Mouse (Mus musculus) lung, embryonic 16.5 days (tissue): ENCODE results near the gene Dnajc30. TPM values are rescaled to one million over a fixed set of nuclear protein-coding genes. Genes with fewer than 3 reads are reported as not detected.

Source experiments
- ATAC-seq: fragments of 200-750 bp; cut with Nextera tagmentation; 2 replicates; pipeline ENCODE4 v1.8.0; 2017; ENCODE audit warnings: low read depth, mild to moderate bottlenecking, moderate library complexity
- H3K27ac ChIP-seq: fragments of 300-500 bp; sonication (generic); 2 replicates; pipeline ENCODE4 v1.5.1; 2014; ENCODE audit warnings: mild to moderate bottlenecking, control low read depth, low read length
- H3K27me3 ChIP-seq: fragments of 300-500 bp; sonication (generic); 2 replicates; pipeline ENCODE4 v1.6.1; 2014; ENCODE audit warnings: low read depth, low read length, mixed read lengths; ENCODE audit not compliant: control insufficient read depth, insufficient read depth
- H3K36me3 ChIP-seq: fragments of 300-500 bp; sonication (generic); 2 replicates; pipeline ENCODE4 v1.6.1; 2014; ENCODE audit warnings: low read length; ENCODE audit not compliant: control insufficient read depth, insufficient read depth
- H3K4me1 ChIP-seq: fragments of 300-500 bp; sonication (generic); replicated peaks from 2 replicates; pipeline ENCODE4 v1.6.1; 2014; ENCODE audit warnings: low read length, mixed read lengths; ENCODE audit not compliant: control insufficient read depth, insufficient read depth
- H3K4me2 ChIP-seq: fragments of 300-500 bp; sonication (generic); 2 replicates; pipeline ENCODE4 v1.6.1; 2014; ENCODE audit warnings: low read depth, low read length, control low read depth
- H3K4me3 ChIP-seq: fragments of 300-500 bp; sonication (generic); 2 replicates; pipeline ENCODE4 v1.5.1; 2014; ENCODE audit warnings: mild to moderate bottlenecking, low read length, control low read depth
- H3K9ac ChIP-seq: fragments of 300-500 bp; sonication (generic); 2 replicates; pipeline ENCODE4 v1.6.1; 2014; ENCODE audit warnings: low read length, control low read depth
- H3K9me3 ChIP-seq: fragments of 300-500 bp; sonication (generic); 2 replicates; pipeline ENCODE4 v1.6.1; 2016; ENCODE audit warnings: low read length; ENCODE audit not compliant: control insufficient read depth
- WGBS: fragments of 180-500 bp; shearing (Covaris S2); extraction: QIAGEN DNeasy Blood & Tissue Kit; methylation state at CpG from one replicate; pipeline ENCODE4 v1.1.7; 2014; 5-methylcytosine and 5-hydroxymethylcytosine counted together
- polyA plus RNA-seq: library from polyadenylated mRNA; unstranded; fragments of >200 nt; fragmentation: Nextera tagmentation; extraction: Ambion mirVana; gene quantifications from 2 replicates; pipeline ENCODE4 v1.2.1, GENCODE M21; 2015

The Dnajc30 gene
- polyA plus RNA-seq, 1 experiment from 2014 or later, result 32.5 TPM

DNA sequence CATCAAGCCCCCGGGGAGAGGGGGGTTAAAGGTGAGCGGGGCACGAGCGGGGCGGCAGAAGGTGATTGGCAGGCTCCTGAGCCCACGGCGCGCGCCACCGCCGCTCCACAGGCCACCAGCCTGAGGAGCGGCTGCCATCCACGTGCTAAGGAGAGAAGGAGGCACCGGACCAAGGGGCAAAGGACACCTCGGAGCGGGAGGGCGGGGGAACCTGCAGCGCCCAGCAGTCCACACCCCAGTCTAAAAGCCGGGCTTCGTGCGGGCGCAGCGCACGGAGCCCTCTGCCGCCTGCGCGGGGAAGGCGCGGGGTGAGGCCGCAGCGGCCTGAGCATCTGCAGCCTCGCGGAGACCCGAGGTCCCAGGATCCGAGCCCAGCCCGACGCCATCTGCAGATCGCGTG lies 25.7 kb downstream of the Dnajc30 start, which contains the start of gene Mlxipl:
Mlxipl (plus strand) TSS at position 238 of the 400 bp plus-strand sequence.
- Histone ChIP-seq H3K4me3 (0 out of 2 replicates have a peak within 1 kb of the TSS, but pooled peaks have one; percentile 9), H3K4me2 (peak within 1 kb of the TSS; percentile 3; the same call in 1 of the 2 replicates), H3K9ac (no peak within 1 kb of the TSS), H3K4me1 (no peaks in the 10 kb centered on the region), H3K36me3 (no peaks in the 10 kb centered on the region), H3K27me3 (peaks cover 40% of the 10 kb centered on the region), H3K9me3 (no peaks in the 10 kb centered on the region), H3K27ac (no peak within 1 kb of the TSS)
- 4% methylated on average over 38 of the region's 39 CpGs for WGBS
- ATAC-seq, result no peak

DNA sequence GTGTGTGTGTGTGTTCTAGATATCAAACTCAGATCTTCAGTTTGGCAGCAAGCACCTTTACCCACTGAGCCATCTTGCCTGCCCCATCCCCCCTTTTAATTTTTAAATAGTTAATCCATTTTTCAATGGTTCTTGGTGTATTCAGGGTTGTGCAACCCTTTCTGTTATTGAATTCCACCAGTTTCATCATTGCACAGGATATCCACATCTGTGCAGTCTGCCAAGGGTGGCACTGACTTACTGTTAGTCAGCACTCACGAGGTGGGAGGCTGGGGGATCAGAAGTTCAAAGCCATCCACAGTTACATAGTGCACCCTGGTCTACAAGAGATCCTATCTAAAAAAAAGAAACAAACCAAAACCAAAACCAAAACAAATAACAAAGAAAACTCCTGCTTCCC lies 37.0 kb downstream of the Dnajc30 start:
- Histone ChIP-seq H3K9me3 (no peaks in the 10 kb centered on the region), H3K4me3 (no peak overlapping the region), H3K4me2 (no peak overlapping the region), H3K4me1 (no peaks in the 10 kb centered on the region), H3K9ac (no peak overlapping the region), H3K27ac (no peak overlapping the region), H3K36me3 (no peaks in the 10 kb centered on the region), H3K27me3 (peaks cover 11% of the 10 kb centered on the region)
- 44% methylated on average over 1 of the region's 1 CpGs for WGBS
- ATAC-seq, result no peak

DNA sequence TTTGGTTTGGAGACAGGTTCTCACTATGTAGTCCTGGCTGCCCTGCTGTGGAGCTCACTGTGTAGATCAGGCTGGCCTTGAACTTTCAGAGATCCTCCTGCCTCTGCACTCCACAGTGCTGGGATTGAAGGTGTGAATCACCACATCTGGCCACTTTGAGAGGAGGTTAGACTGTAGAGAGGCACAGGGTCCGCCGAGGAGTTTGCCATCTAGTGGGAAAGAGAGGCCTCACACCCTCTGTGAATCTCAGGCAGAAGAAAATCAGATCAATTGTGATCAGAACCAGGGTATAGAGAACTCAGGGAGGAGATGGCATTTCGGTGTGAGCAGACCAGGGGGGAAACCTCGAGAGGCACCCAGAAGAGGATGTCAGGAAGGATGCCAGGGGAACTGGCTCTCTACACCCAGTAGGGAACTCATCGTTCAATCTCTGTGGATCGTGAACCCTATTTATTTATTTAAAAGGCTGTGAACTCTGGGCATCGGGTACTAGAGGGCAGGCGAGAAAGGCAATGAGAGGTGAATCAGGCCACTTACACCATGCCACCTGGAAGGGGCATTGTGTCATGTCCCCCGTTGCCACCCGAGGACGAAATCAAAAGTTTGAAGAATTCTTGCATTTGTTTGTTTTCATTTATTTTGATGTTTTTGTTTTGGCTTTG lies 40.1 kb downstream of the Dnajc30 start:
- H3K36me3 ChIP-seq, result no peaks in the 10 kb centered on the region
- ATAC-seq, result no peak
- 55% methylated on average over 11 of the region's 11 CpGs for WGBS
- no peaks in the 10 kb centered on the region for H3K9me3 ChIP-seq
- H3K27me3 ChIP-seq, result peaks cover 37% of the 10 kb centered on the region
- H3K27ac ChIP-seq, result no peak overlapping the region
- peaks cover 9% of the 10 kb centered on the region for H3K4me1 ChIP-seq
- no peak overlapping the region for H3K4me2 ChIP-seq
- H3K4me3 ChIP-seq, result no peak overlapping the region
- H3K9ac ChIP-seq, result no peak overlapping the region

DNA sequence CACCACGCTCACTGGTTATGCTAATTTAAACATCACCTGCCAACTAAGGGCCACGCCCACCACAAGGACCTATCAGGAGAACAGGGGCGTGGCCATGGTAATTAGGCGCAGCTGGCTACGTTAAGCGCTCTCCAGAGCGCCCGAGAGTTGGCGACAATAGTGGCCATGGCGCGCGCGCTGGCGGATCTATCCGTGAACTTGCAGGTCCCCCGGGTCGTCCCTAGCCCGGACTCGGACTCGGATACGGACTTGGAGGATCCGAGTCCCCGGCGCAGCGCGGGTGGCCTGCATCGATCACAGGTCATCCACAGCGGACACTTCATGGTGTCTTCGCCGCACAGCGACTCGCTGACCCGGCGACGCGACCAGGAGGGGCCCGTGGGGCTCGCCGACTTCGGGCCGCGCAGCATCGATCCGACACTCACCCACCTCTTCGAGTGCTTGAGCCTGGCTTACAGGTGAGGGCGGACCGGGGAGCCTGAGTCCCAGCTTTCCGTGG lies 42.8 kb downstream of the Dnajc30 start:
- WGBS, result under 1% methylated on average over 48 of the region's 48 CpGs
- peak; percentile 90 for ATAC-seq
- Histone ChIP-seq H3K36me3 (no peaks in the 10 kb centered on the region), H3K27ac (no peak overlapping the region), H3K4me3 (peak overlapping the region; percentile 59), H3K4me1 (peaks cover 9% of the 10 kb centered on the region), H3K9ac (peak overlapping the region; percentile 63), H3K9me3 (no peaks in the 10 kb centered on the region), H3K4me2 (peak overlapping the region; percentile 94), H3K27me3 (peaks cover 37% of the 10 kb centered on the region)

DNA sequence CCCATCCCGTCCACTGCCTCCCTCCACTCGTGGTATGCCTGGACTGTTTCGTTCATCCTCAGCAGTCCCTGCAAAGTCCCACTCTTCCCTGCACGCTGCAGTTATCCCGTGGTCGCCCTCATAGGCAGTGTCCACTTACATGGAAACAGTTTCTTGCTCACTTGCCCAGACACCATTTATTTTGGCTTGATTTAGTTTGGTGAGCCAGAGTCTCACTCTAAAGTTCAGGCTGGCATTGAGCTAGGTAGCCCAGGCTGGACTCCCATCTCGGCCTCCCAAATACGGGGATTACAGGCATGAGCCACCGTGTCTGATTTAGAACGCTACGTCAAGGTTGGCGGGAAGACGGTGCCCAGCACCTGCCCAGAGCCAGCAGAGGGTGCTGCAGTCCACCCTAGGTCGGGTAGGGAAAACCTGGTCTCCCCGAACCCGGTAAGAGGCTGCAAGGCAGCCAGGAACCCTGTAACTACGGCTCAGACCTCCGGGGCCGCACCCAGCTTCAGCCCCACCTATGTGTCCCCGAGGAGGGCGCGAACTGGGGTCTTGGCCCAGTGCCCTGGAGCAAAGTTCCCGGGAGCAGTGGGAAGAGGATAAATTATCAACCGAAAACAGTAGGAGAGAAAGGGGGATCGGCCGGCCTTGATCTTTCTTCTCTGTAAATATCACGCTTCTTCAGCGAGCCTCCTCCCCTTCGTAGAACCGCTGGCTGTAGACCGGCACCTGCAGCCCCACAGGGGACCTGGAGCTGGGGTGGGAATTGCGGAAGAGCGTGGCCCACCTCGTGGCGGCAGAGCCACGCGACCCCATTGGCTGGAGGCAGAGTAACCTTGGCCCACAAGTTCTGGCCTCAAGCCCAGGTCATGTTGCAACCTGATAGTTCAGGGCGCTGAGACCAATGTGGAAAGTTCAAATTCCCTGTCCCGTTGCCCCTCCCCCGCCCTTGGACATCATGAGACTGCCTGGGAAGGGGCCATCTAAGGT lies 43.8 kb downstream of the Dnajc30 start:
- H3K9ac ChIP-seq, result no peak overlapping the region
- WGBS, result 6% methylated on average over 40 of the region's 40 CpGs
- H3K4me3 ChIP-seq, result peak overlapping the region; percentile 59
- H3K4me1 ChIP-seq, result peaks cover 9% of the 10 kb centered on the region
- no peaks in the 10 kb centered on the region for H3K36me3 ChIP-seq
- H3K4me2 ChIP-seq, result peak overlapping the region; percentile 94
- H3K27ac ChIP-seq, result no peak overlapping the region
- peak; percentile 59 for ATAC-seq
- peaks cover 37% of the 10 kb centered on the region for H3K27me3 ChIP-seq
- H3K9me3 ChIP-seq, result no peaks in the 10 kb centered on the region

DNA sequence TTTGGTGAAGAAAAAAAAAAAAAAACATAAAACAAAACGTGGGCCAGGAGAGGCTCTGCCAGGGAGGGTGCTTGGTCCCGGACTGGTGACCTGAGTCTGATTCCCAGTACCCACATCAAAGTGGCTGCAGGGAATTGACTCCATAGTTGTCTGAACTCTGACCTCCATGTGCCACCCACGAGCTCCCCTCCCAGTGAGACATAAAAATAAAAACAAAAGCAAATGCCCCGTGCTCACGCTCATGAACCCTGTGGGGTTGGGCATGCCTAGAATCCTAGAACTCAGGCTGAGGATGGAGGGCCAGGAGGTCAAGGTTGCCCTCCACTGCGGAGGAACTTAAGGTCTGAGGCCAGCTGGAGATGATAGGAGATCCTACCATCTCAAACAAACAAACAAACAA lies 45.0 kb downstream of the Dnajc30 start:
- WGBS, result 51% methylated on average over 6 of the region's 6 CpGs
- Histone ChIP-seq H3K4me1 (peaks cover 9% of the 10 kb centered on the region), H3K9ac (no peak overlapping the region), H3K27me3 (peaks cover 37% of the 10 kb centered on the region), H3K36me3 (no peaks in the 10 kb centered on the region), H3K4me2 (no peak overlapping the region), H3K9me3 (no peaks in the 10 kb centered on the region), H3K27ac (no peak overlapping the region), H3K4me3 (no peak overlapping the region)
- ATAC-seq, result no peak

DNA sequence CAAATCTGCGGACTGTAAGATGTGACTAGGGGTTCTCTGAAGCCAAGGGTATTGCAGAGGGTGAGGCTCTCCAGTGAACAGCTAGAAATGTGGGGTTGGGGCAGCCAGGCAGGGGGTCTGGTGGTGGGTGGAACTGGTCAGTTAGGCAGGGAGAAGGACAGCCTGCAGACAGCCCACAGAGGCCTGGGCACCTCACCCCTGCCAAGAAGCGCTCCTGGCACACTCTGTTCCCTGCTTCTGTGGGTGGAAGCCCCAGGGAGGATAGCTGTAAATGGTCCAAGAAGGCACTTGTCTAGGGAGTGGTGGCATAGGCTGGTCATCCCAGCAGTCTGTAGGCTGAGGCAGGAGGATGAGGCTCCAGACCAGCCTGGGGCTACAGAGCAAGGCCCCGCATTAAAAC lies 45.4 kb downstream of the Dnajc30 start:
- no peak overlapping the region for H3K4me2 ChIP-seq
- no peak overlapping the region for H3K27ac ChIP-seq
- no peak overlapping the region for H3K9ac ChIP-seq
- H3K9me3 ChIP-seq, result no peaks in the 10 kb centered on the region
- ATAC-seq, result no peak
- H3K4me1 ChIP-seq, result peaks cover 9% of the 10 kb centered on the region
- no peaks in the 10 kb centered on the region for H3K36me3 ChIP-seq
- peaks cover 37% of the 10 kb centered on the region for H3K27me3 ChIP-seq
- H3K4me3 ChIP-seq, result no peak overlapping the region
- 85% methylated on average over 3 of the region's 3 CpGs for WGBS

DNA sequence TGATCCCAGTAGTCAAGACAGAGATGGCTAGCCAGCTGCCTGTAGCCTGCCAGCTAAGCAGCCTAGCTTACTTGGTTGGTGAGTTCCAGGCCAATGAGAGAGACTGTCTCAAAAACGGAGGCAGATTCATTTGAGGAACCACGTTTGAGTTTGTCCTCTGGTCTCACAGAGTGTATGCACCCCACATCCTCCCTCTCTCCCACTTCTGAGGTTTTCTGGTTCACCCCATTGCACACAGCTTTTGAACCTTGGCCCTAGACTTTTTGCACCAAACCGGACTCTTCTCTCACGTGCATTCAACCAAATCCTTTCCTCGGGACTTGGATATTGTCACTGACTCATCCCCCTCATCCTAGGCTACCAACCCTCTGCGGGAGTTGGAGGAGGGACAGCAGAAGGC lies 46.0 kb downstream of the Dnajc30 start:
- Histone ChIP-seq H3K27me3 (peaks cover 33% of the 10 kb centered on the region), H3K27ac (no peak overlapping the region), H3K4me1 (peaks cover 9% of the 10 kb centered on the region), H3K36me3 (no peaks in the 10 kb centered on the region), H3K9me3 (no peaks in the 10 kb centered on the region), H3K4me3 (no peak overlapping the region), H3K4me2 (no peak overlapping the region), H3K9ac (no peak overlapping the region)
- no peak for ATAC-seq
- WGBS, result 71% methylated on average over 6 of the region's 6 CpGs

DNA sequence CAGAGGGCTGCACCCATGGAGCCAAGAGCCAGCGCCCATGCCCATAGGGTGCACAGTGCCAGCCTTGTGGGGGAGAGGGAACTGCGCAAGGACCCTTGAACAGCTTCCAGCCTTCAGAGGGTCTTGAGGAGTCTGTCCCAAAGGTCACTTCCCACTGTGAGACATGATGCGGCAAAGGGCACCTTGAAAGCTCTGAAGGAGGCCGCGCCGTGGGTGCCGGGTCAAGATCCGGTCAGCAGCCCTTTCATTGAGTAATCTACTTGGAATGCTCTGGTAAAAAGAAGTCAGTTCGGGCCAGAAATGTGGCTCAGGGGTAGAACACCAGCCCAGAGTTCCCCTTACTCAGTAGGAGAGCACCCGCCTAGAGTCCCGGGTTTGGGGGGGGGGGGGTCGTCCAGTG lies 49.8 kb downstream of the Dnajc30 start:
- no peak overlapping the region for H3K4me2 ChIP-seq
- peaks cover 3% of the 10 kb centered on the region; the same call in 1 of the 2 replicates for H3K4me1 ChIP-seq
- no peak overlapping the region for H3K9ac ChIP-seq
- H3K27ac ChIP-seq, result no peak overlapping the region
- no peak for ATAC-seq
- no peaks in the 10 kb centered on the region for H3K36me3 ChIP-seq
- 87% methylated on average over 12 of the region's 12 CpGs for WGBS
- no peak overlapping the region for H3K4me3 ChIP-seq
- H3K27me3 ChIP-seq, result peaks cover 4% of the 10 kb centered on the region; the same call in 1 of the 2 replicates
- no peaks in the 10 kb centered on the region for H3K9me3 ChIP-seq
